Mouse (Mus musculus): ENCODE measurements around the gene Aldh3b2. TPM values are rescaled to one million over a fixed set of nuclear protein-coding genes. Genes with fewer than 3 reads are reported as not detected.

Aldh3b2 gene
- polyA plus RNA-seq, 1 experiment, result 0.20 TPM

DNA sequence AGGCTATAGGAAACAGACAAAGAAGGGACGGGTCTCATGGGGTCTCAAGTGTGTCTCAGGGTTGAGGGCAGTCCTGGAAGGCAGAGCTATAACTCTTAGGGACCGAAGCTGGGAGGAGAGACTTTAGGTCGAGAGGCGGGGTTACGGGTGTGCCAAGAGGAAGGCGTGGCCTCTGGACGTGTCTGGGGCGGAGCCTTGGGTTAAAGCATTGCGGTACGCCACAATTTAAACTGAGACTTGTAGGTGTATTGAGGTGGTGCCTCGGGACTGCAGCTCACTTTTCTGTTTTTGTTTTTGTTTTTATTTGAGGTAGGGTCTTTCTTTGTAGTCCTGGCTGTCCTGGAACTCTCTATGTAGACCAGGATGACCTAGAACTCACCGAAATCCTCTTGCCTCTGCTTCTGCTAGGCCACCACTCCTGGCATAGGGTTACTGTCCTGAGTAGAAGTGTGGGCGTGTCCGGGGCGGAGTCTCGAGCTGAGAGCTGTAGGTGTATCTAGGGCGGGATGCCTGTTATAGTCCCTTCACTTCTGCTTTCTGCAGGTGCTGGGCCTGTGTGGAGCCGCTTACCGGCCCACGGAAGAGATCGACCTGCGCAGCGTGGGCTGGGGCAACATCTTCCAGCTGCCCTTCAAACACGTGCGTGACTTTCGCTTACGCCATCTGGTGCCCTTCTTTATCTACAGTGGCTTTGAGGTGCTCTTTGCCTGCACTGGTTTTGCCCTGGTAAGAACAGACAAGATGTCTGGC is 29.0 kb upstream of the Aldh3b2 start:
- Histone ChIP-seq H3K4me1 (ENCODE audit: control insufficient read depth) (peaks cover 20% of the 10 kb centered on the region), H3K9me3 (ENCODE audit: control insufficient read depth, low read length) (no peaks in the 10 kb centered on the region), H3K36me3 (ENCODE audit: control insufficient read depth) (no peaks in the 10 kb centered on the region), H3K4me3 (replicated peaks) (peak overlapping the region; percentile 46), H3K27me3 (ENCODE audit: control insufficient read depth) (no peaks in the 10 kb centered on the region)
- TF ChIP-seq TAL1 (IDR thresholded peaks at IDR 0.05; ENCODE audit: low read length), result no peak
- no peak for TF ChIP-seq GATA1 (IDR thresholded peaks at IDR 0.05; ENCODE audit: low read length)

- TF ChIP-seq TAL1 (IDR thresholded peaks at IDR 0.05; ENCODE audit: low read length) (no peak), GATA1 (IDR thresholded peaks at IDR 0.05; ENCODE audit: low read length) (no peak)
- H3K4me1 ChIP-seq (ENCODE audit: control insufficient read depth), result peaks cover 20% of the 10 kb centered on the region
- H3K4me3 ChIP-seq (replicated peaks), result no peak overlapping the region
- no peaks in the 10 kb centered on the region for H3K27me3 ChIP-seq (ENCODE audit: control insufficient read depth)
- H3K9me3 ChIP-seq (ENCODE audit: control insufficient read depth, low read length), result no peaks in the 10 kb centered on the region
- H3K36me3 ChIP-seq (ENCODE audit: control insufficient read depth), result no peaks in the 10 kb centered on the region
Measured at GRCm38 (mm10) chr19:3945872-3946564, 26.1 kb upstream of the Aldh3b2 start.

DNA sequence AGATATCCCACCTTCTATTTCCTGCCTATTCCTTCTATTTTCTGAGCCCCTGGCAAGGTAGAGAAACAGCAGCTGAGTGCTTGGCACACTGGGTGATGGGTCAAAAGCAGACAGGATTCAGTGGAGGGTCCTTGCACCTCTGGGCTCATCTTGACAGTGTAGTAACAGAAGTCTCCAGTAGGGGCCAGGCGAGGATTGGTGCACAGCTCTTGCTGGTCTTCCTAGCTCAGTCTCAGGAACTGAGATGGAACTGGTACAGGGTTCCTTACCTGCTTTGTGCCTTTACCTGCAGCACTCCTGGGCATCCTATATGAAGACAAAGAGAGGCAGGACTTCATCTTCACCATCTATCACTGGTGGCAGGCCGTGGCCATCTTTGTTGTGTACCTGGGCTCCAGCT is 25.4 kb upstream of the Aldh3b2 start:
- Histone ChIP-seq H3K4me3 (replicated peaks) (no peak overlapping the region), H3K9me3 (ENCODE audit: control insufficient read depth, low read length) (no peaks in the 10 kb centered on the region), H3K27me3 (ENCODE audit: control insufficient read depth) (no peaks in the 10 kb centered on the region), H3K36me3 (ENCODE audit: control insufficient read depth) (no peaks in the 10 kb centered on the region), H3K4me1 (ENCODE audit: control insufficient read depth) (peaks cover 20% of the 10 kb centered on the region)
- no peak for TF ChIP-seq GATA1 (IDR thresholded peaks at IDR 0.05; ENCODE audit: low read length)
- TF ChIP-seq TAL1 (IDR thresholded peaks at IDR 0.05; ENCODE audit: low read length), result no peak

GRCm38 (mm10) chr19:3947813-3948212 is 24.3 kb upstream of the Aldh3b2 start:
- Histone ChIP-seq H3K36me3 (ENCODE audit: control insufficient read depth) (no peaks in the 10 kb centered on the region), H3K4me3 (replicated peaks) (no peak overlapping the region), H3K9me3 (ENCODE audit: control insufficient read depth, low read length) (no peaks in the 10 kb centered on the region), H3K27me3 (ENCODE audit: control insufficient read depth) (no peaks in the 10 kb centered on the region), H3K4me1 (ENCODE audit: control insufficient read depth) (peaks cover 13% of the 10 kb centered on the region)
- no peak for TF ChIP-seq TAL1 (IDR thresholded peaks at IDR 0.05; ENCODE audit: low read length)
- no peak for TF ChIP-seq GATA1 (IDR thresholded peaks at IDR 0.05; ENCODE audit: low read length)

- Histone ChIP-seq H3K4me3 (replicated peaks) (no peak overlapping the region), H3K9me3 (ENCODE audit: control insufficient read depth, low read length) (no peaks in the 10 kb centered on the region), H3K27me3 (ENCODE audit: control insufficient read depth) (no peaks in the 10 kb centered on the region), H3K36me3 (ENCODE audit: control insufficient read depth) (no peaks in the 10 kb centered on the region), H3K4me1 (ENCODE audit: control insufficient read depth) (peaks cover 6% of the 10 kb centered on the region)
- no peak for TF ChIP-seq GATA1 (IDR thresholded peaks at IDR 0.05; ENCODE audit: low read length)
- TF ChIP-seq TAL1 (IDR thresholded peaks at IDR 0.05; ENCODE audit: low read length), result no peak
Measured at GRCm38 (mm10) chr19:3948546-3948945, 23.6 kb upstream of the Aldh3b2 start.

GRCm38 (mm10) chr19:3950331-3950730 is 21.8 kb upstream of the Aldh3b2 start:
- H3K4me3 ChIP-seq (replicated peaks), result no peak overlapping the region
- no peaks in the 10 kb centered on the region; the same call in 1 of the 2 replicates for H3K27me3 ChIP-seq (ENCODE audit: control insufficient read depth)
- H3K36me3 ChIP-seq (ENCODE audit: control insufficient read depth), result no peaks in the 10 kb centered on the region
- no peaks in the 10 kb centered on the region; the same call in 1 of the 2 replicates for H3K4me1 ChIP-seq (ENCODE audit: control insufficient read depth)
- no peak for TF ChIP-seq GATA1 (IDR thresholded peaks at IDR 0.05; ENCODE audit: low read length)
- no peak for TF ChIP-seq TAL1 (IDR thresholded peaks at IDR 0.05; ENCODE audit: low read length)
- no peaks in the 10 kb centered on the region for H3K9me3 ChIP-seq (ENCODE audit: control insufficient read depth, low read length)

DNA sequence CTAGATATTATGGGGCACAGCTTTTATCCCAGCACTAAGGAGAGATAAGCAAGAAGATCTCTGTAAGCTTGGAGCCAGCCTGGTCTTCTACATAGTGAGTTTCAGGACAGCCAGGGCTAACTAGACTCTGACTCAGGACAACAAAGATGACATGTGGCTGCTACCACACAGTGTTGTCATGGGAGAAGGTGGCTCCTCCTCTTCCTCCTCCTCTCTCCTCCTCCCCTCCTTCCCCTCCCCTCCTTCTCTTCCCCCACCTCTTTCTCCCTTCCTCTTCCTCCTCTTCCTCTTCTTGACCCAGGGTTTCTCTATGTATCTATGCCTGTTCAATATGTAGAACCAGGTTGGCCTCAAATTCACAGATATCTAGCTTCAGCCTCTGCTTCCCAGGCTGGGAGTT is 20.7 kb upstream of the Aldh3b2 start:
- H3K4me3 ChIP-seq (replicated peaks), result no peak overlapping the region
- no peaks in the 10 kb centered on the region for H3K9me3 ChIP-seq (ENCODE audit: control insufficient read depth, low read length)
- no peaks in the 10 kb centered on the region for H3K36me3 ChIP-seq (ENCODE audit: control insufficient read depth)
- no peak for TF ChIP-seq TAL1 (IDR thresholded peaks at IDR 0.05; ENCODE audit: low read length)
- TF ChIP-seq GATA1 (IDR thresholded peaks at IDR 0.05; ENCODE audit: low read length), result no peak
- no peaks in the 10 kb centered on the region for H3K4me1 ChIP-seq (ENCODE audit: control insufficient read depth)
- H3K27me3 ChIP-seq (ENCODE audit: control insufficient read depth), result peaks cover 3% of the 10 kb centered on the region

- Histone ChIP-seq H3K4me1 (ENCODE audit: control insufficient read depth) (no peaks in the 10 kb centered on the region), H3K9me3 (ENCODE audit: control insufficient read depth, low read length) (no peaks in the 10 kb centered on the region), H3K27me3 (ENCODE audit: control insufficient read depth) (peaks cover 3% of the 10 kb centered on the region), H3K36me3 (ENCODE audit: control insufficient read depth) (no peaks in the 10 kb centered on the region), H3K4me3 (replicated peaks) (no peak overlapping the region)
- TF ChIP-seq TAL1 (IDR thresholded peaks at IDR 0.05; ENCODE audit: low read length), result no peak
- TF ChIP-seq GATA1 (IDR thresholded peaks at IDR 0.05; ENCODE audit: low read length), result no peak
Measured at GRCm38 (mm10) chr19:3952099-3952498, 20.0 kb upstream of the Aldh3b2 start.

DNA sequence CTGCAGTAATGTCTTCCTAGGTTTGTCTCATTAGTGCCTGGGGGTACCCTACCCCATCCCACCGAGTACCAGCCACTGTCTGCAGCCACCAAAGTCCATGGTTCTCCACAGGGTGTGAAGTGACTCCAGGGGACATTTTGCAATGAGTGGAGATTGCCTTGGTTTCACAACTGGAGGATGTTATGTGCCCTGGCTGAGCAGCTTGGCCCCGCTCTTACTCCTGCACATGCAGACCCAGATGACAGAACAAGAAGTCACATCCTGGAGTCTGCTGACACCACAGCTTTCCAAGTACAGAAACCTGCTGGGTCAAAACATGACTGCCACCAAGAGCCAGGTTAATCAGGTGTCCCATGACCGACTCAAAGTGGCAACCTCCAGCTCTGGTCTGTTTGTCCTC is 17.1 kb upstream of the Aldh3b2 start:
- Histone ChIP-seq H3K36me3 (ENCODE audit: control insufficient read depth) (no peaks in the 10 kb centered on the region), H3K4me1 (ENCODE audit: control insufficient read depth) (no peaks in the 10 kb centered on the region), H3K27me3 (ENCODE audit: control insufficient read depth) (peaks cover 3% of the 10 kb centered on the region), H3K4me3 (replicated peaks) (no peak overlapping the region), H3K9me3 (ENCODE audit: control insufficient read depth, low read length) (no peaks in the 10 kb centered on the region)
- TF ChIP-seq GATA1 (IDR thresholded peaks at IDR 0.05; ENCODE audit: low read length) (no peak), TAL1 (IDR thresholded peaks at IDR 0.05; ENCODE audit: low read length) (no peak)
